Mouse (Mus musculus): ENCODE measurements around the gene Rbfox2.

- TF ChIP-seq CTCF (conservative IDR thresholded peaks at IDR 0.05; ENCODE audit: insufficient read depth, insufficient read length, low read depth, low read length) (no peak), POLR2A (IDR thresholded peaks at IDR 0.05; ENCODE audit: low read depth, low read length) (no peak)
Measured at GRCm38 (mm10) chr15:77312796-77313195, 6.0 kb upstream of the Rbfox2 start.
